Mouse (Mus musculus): ENCODE data around the gene Heca. TPM values are rescaled to one million over a fixed set of nuclear protein-coding genes. Genes with fewer than 3 reads are reported as not detected.

The Heca gene
- polyA plus RNA-seq, 1 experiment from 2014 or later, result 8.5 TPM

GRCm38 (mm10) chr10:17869822-17870662, 77.8 kb downstream of the Heca start:
- H3K4me3 ChIP-seq (ENCODE audit: low read depth, low read length), result no peak overlapping the region
- H3K27ac ChIP-seq (replicated peaks; ENCODE audit: low read depth, low read length), result no peak overlapping the region
- no peaks in the 10 kb centered on the region for H3K27me3 ChIP-seq (replicated peaks; ENCODE audit: control insufficient read depth, insufficient read depth, low read length)
- peak; percentile 91 for DNase-seq (ENCODE audit: low spot score)
- H3K4me2 ChIP-seq (ENCODE audit: low read depth, low read length), result no peak overlapping the region
- H3K9ac ChIP-seq (ENCODE audit: low read depth, low read length), result no peak overlapping the region
- ATAC-seq (ENCODE audit: low read depth), result peak; percentile 94
- 0 out of 2 replicates have a peak, but pooled peaks cover 4% of the 10 kb centered on the region for H3K9me3 ChIP-seq (ENCODE audit: control insufficient read depth, low read length)
- H3K4me1 ChIP-seq (ENCODE audit: control insufficient read depth, insufficient read depth, low read length), result no peaks in the 10 kb centered on the region
- 24% methylated on average over 5 of the region's 5 CpGs for WGBS
- H3K36me3 ChIP-seq (ENCODE audit: control insufficient read depth, insufficient read depth, low read length), result no peaks in the 10 kb centered on the region

GRCm38 (mm10) chr10:17860701-17861480, 87.0 kb downstream of the Heca start:
- Histone ChIP-seq H3K27me3 (replicated peaks; ENCODE audit: control insufficient read depth, insufficient read depth, low read length) (no peaks in the 10 kb centered on the region), H3K9me3 (ENCODE audit: control insufficient read depth, low read length) (0 out of 2 replicates have a peak, but pooled peaks cover 5% of the 10 kb centered on the region), H3K9ac (ENCODE audit: low read depth, low read length) (no peak overlapping the region), H3K4me1 (ENCODE audit: control insufficient read depth, insufficient read depth, low read length) (no peaks in the 10 kb centered on the region), H3K27ac (replicated peaks; ENCODE audit: low read depth, low read length) (no peak overlapping the region), H3K4me3 (ENCODE audit: low read depth, low read length) (no peak overlapping the region), H3K36me3 (ENCODE audit: control insufficient read depth, insufficient read depth, low read length) (no peaks in the 10 kb centered on the region), H3K4me2 (ENCODE audit: low read depth, low read length) (no peak overlapping the region)
- WGBS, result 69% methylated on average over 6 of the region's 6 CpGs
- ATAC-seq (ENCODE audit: low read depth), result no peak
- DNase-seq (ENCODE audit: low spot score), result no peak

GRCm38 (mm10) chr10:17857647-17858261, 90.1 kb downstream of the Heca start:
- DNase-seq (ENCODE audit: low spot score), result no peak
- Histone ChIP-seq H3K9ac (ENCODE audit: low read depth, low read length) (no peak overlapping the region), H3K36me3 (ENCODE audit: control insufficient read depth, insufficient read depth, low read length) (no peaks in the 10 kb centered on the region), H3K4me3 (ENCODE audit: low read depth, low read length) (no peak overlapping the region), H3K27ac (replicated peaks; ENCODE audit: low read depth, low read length) (no peak overlapping the region), H3K27me3 (replicated peaks; ENCODE audit: control insufficient read depth, insufficient read depth, low read length) (no peaks in the 10 kb centered on the region), H3K9me3 (ENCODE audit: control insufficient read depth, low read length) (no peaks in the 10 kb centered on the region), H3K4me2 (ENCODE audit: low read depth, low read length) (no peak overlapping the region), H3K4me1 (ENCODE audit: control insufficient read depth, insufficient read depth, low read length) (no peaks in the 10 kb centered on the region)
- no peak for ATAC-seq (ENCODE audit: low read depth)
- 90% methylated on average over 9 of the region's 9 CpGs for WGBS

- no peak overlapping the region for H3K27ac ChIP-seq (replicated peaks; ENCODE audit: low read depth, low read length)
- peak; percentile 38 for DNase-seq (ENCODE audit: low spot score)
- no peaks in the 10 kb centered on the region for H3K27me3 ChIP-seq (replicated peaks; ENCODE audit: control insufficient read depth, insufficient read depth, low read length)
Observed at GRCm38 (mm10) chr10:17844781-17845537, 102.9 kb downstream of the Heca start.

GRCm38 (mm10) chr10:17842030-17842429, 105.8 kb downstream of the Heca start:
- Histone ChIP-seq H3K27me3 (replicated peaks; ENCODE audit: control insufficient read depth, insufficient read depth, low read length) (no peaks in the 10 kb centered on the region), H3K9me3 (ENCODE audit: control insufficient read depth, low read length) (0 out of 2 replicates have a peak, but pooled peaks cover 4% of the 10 kb centered on the region), H3K4me3 (ENCODE audit: low read depth, low read length) (no peak overlapping the region), H3K36me3 (ENCODE audit: control insufficient read depth, insufficient read depth, low read length) (no peaks in the 10 kb centered on the region), H3K4me1 (ENCODE audit: control insufficient read depth, insufficient read depth, low read length) (peaks cover 9% of the 10 kb centered on the region; the same call in 1 of the 2 replicates), H3K4me2 (ENCODE audit: low read depth, low read length) (no peak overlapping the region), H3K9ac (ENCODE audit: low read depth, low read length) (no peak overlapping the region), H3K27ac (replicated peaks; ENCODE audit: low read depth, low read length) (no peak overlapping the region)
- ATAC-seq (ENCODE audit: low read depth) (no peak), DNase-seq (ENCODE audit: low spot score) (no peak)
- WGBS, result 78% methylated on average over 3 of the region's 3 CpGs

More at GRCm38 (mm10) chr10:17844781-17845537, 102.9 kb downstream of the Heca start:
- Histone ChIP-seq H3K9me3 (ENCODE audit: control insufficient read depth, low read length) (0 out of 2 replicates have a peak, but pooled peaks cover 4% of the 10 kb centered on the region), H3K9ac (ENCODE audit: low read depth, low read length) (no peak overlapping the region), H3K4me3 (ENCODE audit: low read depth, low read length) (no peak overlapping the region), H3K36me3 (ENCODE audit: control insufficient read depth, insufficient read depth, low read length) (no peaks in the 10 kb centered on the region), H3K4me1 (ENCODE audit: control insufficient read depth, insufficient read depth, low read length) (peaks cover 9% of the 10 kb centered on the region; the same call in 1 of the 2 replicates), H3K4me2 (ENCODE audit: low read depth, low read length) (no peak overlapping the region)
- no peak for ATAC-seq (ENCODE audit: low read depth)
- 40% methylated on average over 4 of the region's 4 CpGs for WGBS

GRCm38 (mm10) chr10:17836275-17836674, 111.6 kb downstream of the Heca start:
- ATAC-seq (ENCODE audit: low read depth) (no peak), DNase-seq (ENCODE audit: low spot score) (no peak)
- 96% methylated on average over 1 of the region's 1 CpGs for WGBS
- no peak overlapping the region for H3K27ac ChIP-seq (replicated peaks; ENCODE audit: low read depth, low read length)
- H3K4me2 ChIP-seq (ENCODE audit: low read depth, low read length), result no peak overlapping the region
- H3K4me3 ChIP-seq (ENCODE audit: low read depth, low read length), result no peak overlapping the region
- H3K4me1 ChIP-seq (ENCODE audit: control insufficient read depth, insufficient read depth, low read length), result no peaks in the 10 kb centered on the region
- no peak overlapping the region for H3K9ac ChIP-seq (ENCODE audit: low read depth, low read length)
- H3K27me3 ChIP-seq (replicated peaks; ENCODE audit: control insufficient read depth, insufficient read depth, low read length), result no peaks in the 10 kb centered on the region
- H3K9me3 ChIP-seq (ENCODE audit: control insufficient read depth, low read length), result no peaks in the 10 kb centered on the region
- H3K36me3 ChIP-seq (ENCODE audit: control insufficient read depth, insufficient read depth, low read length), result no peaks in the 10 kb centered on the region

- no peak overlapping the region for H3K9ac ChIP-seq (ENCODE audit: low read depth, low read length)
- WGBS, result 87% methylated on average over 6 of the region's 6 CpGs
- H3K4me1 ChIP-seq (ENCODE audit: control insufficient read depth, insufficient read depth, low read length), result no peaks in the 10 kb centered on the region
- no peak for DNase-seq (ENCODE audit: low spot score)
- H3K27ac ChIP-seq (replicated peaks; ENCODE audit: low read depth, low read length), result no peak overlapping the region
- no peaks in the 10 kb centered on the region for H3K9me3 ChIP-seq (ENCODE audit: control insufficient read depth, low read length)
- H3K4me2 ChIP-seq (ENCODE audit: low read depth, low read length), result no peak overlapping the region
- ATAC-seq (ENCODE audit: low read depth), result no peak
- no peaks in the 10 kb centered on the region for H3K27me3 ChIP-seq (replicated peaks; ENCODE audit: control insufficient read depth, insufficient read depth, low read length)
- no peaks in the 10 kb centered on the region for H3K36me3 ChIP-seq (ENCODE audit: control insufficient read depth, insufficient read depth, low read length)
- H3K4me3 ChIP-seq (ENCODE audit: low read depth, low read length), result no peak overlapping the region
Observed at GRCm38 (mm10) chr10:17835031-17835430, 112.8 kb downstream of the Heca start.

- WGBS, result 51% methylated on average over 3 of the region's 3 CpGs
- Histone ChIP-seq H3K36me3 (ENCODE audit: control insufficient read depth, insufficient read depth, low read length) (no peaks in the 10 kb centered on the region), H3K4me1 (ENCODE audit: control insufficient read depth, insufficient read depth, low read length) (no peaks in the 10 kb centered on the region; the same call in 1 of the 2 replicates), H3K4me2 (ENCODE audit: low read depth, low read length) (no peak overlapping the region), H3K27ac (replicated peaks; ENCODE audit: low read depth, low read length) (no peak overlapping the region), H3K9ac (ENCODE audit: low read depth, low read length) (no peak overlapping the region), H3K27me3 (replicated peaks; ENCODE audit: control insufficient read depth, insufficient read depth, low read length) (no peaks in the 10 kb centered on the region), H3K9me3 (ENCODE audit: control insufficient read depth, low read length) (no peaks in the 10 kb centered on the region), H3K4me3 (ENCODE audit: low read depth, low read length) (no peak overlapping the region)
- ATAC-seq (ENCODE audit: low read depth) (no peak), DNase-seq (ENCODE audit: low spot score) (no peak)
Observed at GRCm38 (mm10) chr10:17831041-17831440, 116.8 kb downstream of the Heca start.

Data from embryonic facial prominence, embryonic 14.5 days (tissue).